Mouse (Mus musculus) liver, adult 2 months (tissue): ENCODE results near the gene Slc2a9. TPM values are rescaled to one million over a fixed set of nuclear protein-coding genes. Genes with fewer than 3 reads are reported as not detected.
A peak's percentile ranks its signal among the peaks of the same experiment; 100 is the strongest.

Source experiments
- DNase-seq: peaks from one replicate; pipeline ENCODE4 v3.0.0-alpha.2; 2011; ENCODE audit warnings: low read depth, low spot score; ENCODE audit errors: extremely low read depth
- H3K27ac ChIP-seq: fragments of 200-500 bp; replicated peaks from 2 replicates; pipeline ENCODE4 v1.5.1; 2012; ENCODE audit warnings: low read depth, mild to moderate bottlenecking, control low read depth, inconsistent platforms, low read length; ENCODE audit not compliant: insufficient read depth
- H3K27me3 ChIP-seq: fragments of 200-500 bp; 2 replicates; pipeline ENCODE4 v1.6.1; 2012; ENCODE audit warnings: mild to moderate bottlenecking, moderate library complexity, low read length, inconsistent platforms; ENCODE audit not compliant: control insufficient read depth, insufficient read depth
- H3K36me3 ChIP-seq: fragments of 200-500 bp; 2 replicates; pipeline ENCODE4 v1.6.1; 2012; ENCODE audit warnings: low read length, inconsistent platforms; ENCODE audit not compliant: control insufficient read depth, insufficient read depth
- H3K4me1 ChIP-seq: fragments of 200-500 bp; 2 replicates; pipeline ENCODE4 v1.6.1; 2011; ENCODE audit warnings: low read length; ENCODE audit not compliant: control insufficient read depth, insufficient read depth
- H3K4me3 ChIP-seq: fragments of 200-500 bp; 2 replicates; pipeline ENCODE4 v1.5.1; 2011; ENCODE audit warnings: low read depth, mild to moderate bottlenecking, control low read depth, low read length, moderate library complexity; ENCODE audit not compliant: insufficient read depth
- H3K79me2 ChIP-seq: fragments of 200-500 bp; 2 replicates; pipeline ENCODE4 v1.6.1; 2012; ENCODE audit warnings: inconsistent platforms, mild to moderate bottlenecking, low read length, moderate library complexity; ENCODE audit not compliant: control insufficient read depth, insufficient read depth
- H3K9ac ChIP-seq: fragments of 200-500 bp; 2 replicates; pipeline ENCODE4 v1.6.1; 2012; ENCODE audit warnings: low read depth, mild to moderate bottlenecking, control low read depth, inconsistent platforms, low read length
- CTCF ChIP-seq: fragments of 200-500 bp; IDR thresholded peaks from 2 replicates; pipeline ENCODE4 v1.5.1; 2011; ENCODE audit warnings: low read depth, low read length, control low read depth
- POLR2A ChIP-seq: fragments of 200-500 bp; IDR thresholded peaks from 2 replicates; pipeline ENCODE4 v1.6.1; 2011; ENCODE audit warnings: low read length, control low read depth; ENCODE audit not compliant: insufficient read depth; ENCODE audit errors: extremely low read depth
- WGBS: fragments of 180-500 bp; shearing (Covaris S2); methylation state at CpG from one replicate; pipeline ENCODE4 v1.1.7; 2018; 5-methylcytosine and 5-hydroxymethylcytosine counted together
- polyA plus RNA-seq: library from polyadenylated mRNA; depleted of rRNA; stranded (reverse); fragments of >200 nt; gene quantifications from 2 replicates; pipeline ENCODE4 v1.2.3, GENCODE M21; 2012; rRNA removed
- total RNA-seq: library from RNA; depleted of rRNA; stranded (reverse); fragments of >200 nt; gene quantifications from 2 replicates; pipeline ENCODE4 v1.2.3, GENCODE M21; 2014; rRNA removed

Gene Slc2a9
- 48.3 and 80.8 TPM in 2 replicates for total RNA-seq
- 30.7 and 33.0 TPM in 2 replicates for polyA plus RNA-seq

GRCm38 (mm10) chr5:38502992-38503391 is at the start of gene Slc2a9:
Slc2a9 (minus strand) TSS chr5:38503143.
- Histone ChIP-seq H3K36me3 (no peaks in the 10 kb centered on the region), H3K9ac (no peak within 1 kb of the TSS), H3K27me3 (no peaks in the 10 kb centered on the region), H3K27ac (0 out of 2 replicates have a peak within 1 kb of the TSS, but pooled peaks have one; percentile 1), H3K4me1 (peaks cover 22% of the 10 kb centered on the region), H3K79me2 (no peaks in the 10 kb centered on the region), H3K4me3 (no peak within 1 kb of the TSS)
- 35% methylated on average over 4 of the region's 4 CpGs for WGBS
- TF ChIP-seq POLR2A: no peak
- no peak for TF ChIP-seq CTCF
- DNase-seq: peak; percentile 84

- no peak for DNase-seq
- Histone ChIP-seq H3K36me3 (peaks cover 21% of the 10 kb centered on the region), H3K9ac (no peak overlapping the region), H3K27me3 (no peaks in the 10 kb centered on the region), H3K4me3 (no peak overlapping the region), H3K79me2 (peaks cover under 1% of the 10 kb centered on the region; the same call in 1 of the 2 replicates), H3K27ac (no peak overlapping the region), H3K4me1 (peaks cover 5% of the 10 kb centered on the region)
- TF ChIP-seq CTCF (no peak), POLR2A (no peak)
- WGBS: 81% methylated on average over 3 of the region's 3 CpGs
Measured at GRCm38 (mm10) chr5:38552615-38553014, 49.7 kb upstream of the Slc2a9 start.

- H3K27ac ChIP-seq: no peak overlapping the region
Measured at GRCm38 (mm10) chr5:38550221-38550768, 47.4 kb upstream of the Slc2a9 start.

GRCm38 (mm10) chr5:38549461-38549909 is 46.5 kb upstream of the Slc2a9 start:
- Histone ChIP-seq H3K4me1 (peaks cover 5% of the 10 kb centered on the region; the same call in 1 of the 2 replicates), H3K9ac (no peak overlapping the region), H3K27me3 (no peaks in the 10 kb centered on the region), H3K4me3 (no peak overlapping the region), H3K79me2 (no peaks in the 10 kb centered on the region; the same call in 1 of the 2 replicates), H3K27ac (0 out of 2 replicates have a peak overlapping the region, but pooled peaks have one; percentile 35), H3K36me3 (peaks cover 38% of the 10 kb centered on the region)
- TF ChIP-seq CTCF (no peak), POLR2A (no peak)
- 71% methylated on average over 3 of the region's 3 CpGs for WGBS
- DNase-seq: no peak

More at GRCm38 (mm10) chr5:38550221-38550768, 47.4 kb upstream of the Slc2a9 start:
- TF ChIP-seq CTCF: no peak
- TF ChIP-seq POLR2A: no peak
- 73% methylated on average over 1 of the region's 1 CpGs for WGBS
- Histone ChIP-seq H3K36me3 (peaks cover 32% of the 10 kb centered on the region), H3K9ac (no peak overlapping the region), H3K4me1 (peaks cover 5% of the 10 kb centered on the region; the same call in 1 of the 2 replicates), H3K4me3 (no peak overlapping the region), H3K27me3 (no peaks in the 10 kb centered on the region), H3K79me2 (no peaks in the 10 kb centered on the region; the same call in 1 of the 2 replicates)
- DNase-seq: no peak

GRCm38 (mm10) chr5:38547375-38547774 is 44.4 kb upstream of the Slc2a9 start:
- Histone ChIP-seq H3K27me3 (no peaks in the 10 kb centered on the region), H3K4me3 (no peak overlapping the region), H3K27ac (no peak overlapping the region), H3K79me2 (no peaks in the 10 kb centered on the region), H3K4me1 (peaks cover 5% of the 10 kb centered on the region; the same call in 1 of the 2 replicates), H3K9ac (no peak overlapping the region), H3K36me3 (peaks cover 48% of the 10 kb centered on the region)
- no peak for TF ChIP-seq CTCF
- no peak for TF ChIP-seq POLR2A
- DNase-seq: no peak
- WGBS: 75% methylated on average over 6 of the region's 6 CpGs
